ENCODE assay signal across 23 mouse cellular contexts in the genomic region with DNA sequence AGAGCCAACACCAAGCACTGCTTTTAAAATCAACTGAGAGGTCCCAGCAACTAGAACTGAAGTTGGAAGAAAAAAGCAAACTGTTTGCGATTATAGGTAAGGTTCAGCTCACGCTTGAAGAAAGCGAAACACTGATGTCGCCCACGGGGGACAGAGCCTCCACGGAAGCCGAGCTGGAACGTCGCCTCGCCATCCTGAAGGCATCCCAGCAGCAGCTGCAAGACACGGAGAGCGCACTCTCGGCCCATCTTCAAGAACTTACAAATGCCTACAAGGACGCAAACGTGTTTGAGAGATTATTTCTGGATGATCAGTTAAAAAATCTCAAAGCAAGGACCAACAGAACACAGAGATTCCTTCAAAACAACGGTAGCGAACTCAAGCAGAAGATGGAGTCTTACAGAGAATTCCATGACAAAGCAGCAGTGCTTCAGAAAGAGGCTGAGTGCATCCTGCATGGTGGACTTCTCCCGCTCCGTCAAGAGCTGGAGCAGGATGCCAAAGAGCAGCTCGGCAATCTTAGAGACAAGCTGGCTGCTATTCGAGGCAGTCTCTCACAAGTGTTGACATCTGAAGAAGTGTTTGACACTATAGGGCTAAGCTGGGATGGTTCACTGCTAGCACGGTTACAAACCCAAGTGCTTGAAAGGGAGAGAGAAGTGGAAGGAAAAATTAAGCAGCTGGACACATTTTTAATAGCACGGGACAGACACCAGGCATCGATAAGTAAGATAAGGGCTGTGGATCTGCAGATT.
"Had no signal": no experiment of that assay in that cellular context is flagged by ENCODE, and none has a peak within 500 bp of the region (broad histone marks: within the 10 kb centered on the region; RNA-seq: fewer than 3 reads in every experiment).

No protein-coding gene starts in this region.

- H3K4me1 ChIP-seq: hindbrain, embryonic 10.5 days; hindbrain, embryonic 12.5 days; intestine, embryonic 15.5 days; limb, embryonic 10.5 days; limb, embryonic 12.5 days had no signal

- H3K27ac ChIP-seq: gastrocnemius, adult 2 months; heart, embryonic 10.5 days; hindbrain, embryonic 10.5 days; hindbrain, embryonic 12.5 days; hindbrain, embryonic 14.5 days; intestine, embryonic 15.5 days; layer of hippocampus, adult 2 months; left cerebral cortex, adult 2 months; limb, embryonic 10.5 days; limb, embryonic 12.5 days had no signal

- DNase-seq: gastrocnemius, adult 2 months; gastrocnemius, postnatal 10 days; gastrocnemius, postnatal 25 days; heart, postnatal 10 days; heart, postnatal 4 days; kidney, adult 18-20 months; kidney, adult 8-10 months; kidney, postnatal 10 days; kidney, postnatal 25 days; kidney, postnatal 4 days had no signal

- H3K9me3 ChIP-seq: heart, embryonic 10.5 days; heart, embryonic 12.5 days; hindbrain, embryonic 10.5 days; hindbrain, embryonic 12.5 days; intestine, embryonic 15.5 days; limb, embryonic 10.5 days; limb, embryonic 12.5 days had no signal

- ATAC-seq: hindbrain, embryonic 16.5 days; inflammation-experienced regulatory T-cells, adult 6 months; intestine, embryonic 15.5 days; intestine, postnatal 0 days had no signal

- H3K4me3 ChIP-seq: gastrocnemius, adult 2 months; heart, embryonic 10.5 days; heart, embryonic 12.5 days; hindbrain, embryonic 10.5 days; hindbrain, embryonic 12.5 days; intestine, embryonic 15.5 days; layer of hippocampus, adult 2 months; left cerebral cortex, adult 2 months; limb, embryonic 10.5 days; limb, embryonic 12.5 days had no signal

- H3K4me2 ChIP-seq: heart, embryonic 12.5 days; hindbrain, embryonic 12.5 days; hindbrain, embryonic 14.5 days; intestine, embryonic 15.5 days; limb, embryonic 12.5 days had no signal

- H3K9ac ChIP-seq: heart, embryonic 12.5 days; hindbrain, embryonic 12.5 days; hindbrain, embryonic 14.5 days; intestine, embryonic 15.5 days; limb, embryonic 12.5 days had no signal

- H3K27me3 ChIP-seq: heart, embryonic 12.5 days; hindbrain, embryonic 12.5 days; intestine, embryonic 15.5 days; limb, embryonic 12.5 days had no signal
